Mouse (Mus musculus): Measurements from ENCODE around the gene Phf1.

Phf1 gene

DNA sequence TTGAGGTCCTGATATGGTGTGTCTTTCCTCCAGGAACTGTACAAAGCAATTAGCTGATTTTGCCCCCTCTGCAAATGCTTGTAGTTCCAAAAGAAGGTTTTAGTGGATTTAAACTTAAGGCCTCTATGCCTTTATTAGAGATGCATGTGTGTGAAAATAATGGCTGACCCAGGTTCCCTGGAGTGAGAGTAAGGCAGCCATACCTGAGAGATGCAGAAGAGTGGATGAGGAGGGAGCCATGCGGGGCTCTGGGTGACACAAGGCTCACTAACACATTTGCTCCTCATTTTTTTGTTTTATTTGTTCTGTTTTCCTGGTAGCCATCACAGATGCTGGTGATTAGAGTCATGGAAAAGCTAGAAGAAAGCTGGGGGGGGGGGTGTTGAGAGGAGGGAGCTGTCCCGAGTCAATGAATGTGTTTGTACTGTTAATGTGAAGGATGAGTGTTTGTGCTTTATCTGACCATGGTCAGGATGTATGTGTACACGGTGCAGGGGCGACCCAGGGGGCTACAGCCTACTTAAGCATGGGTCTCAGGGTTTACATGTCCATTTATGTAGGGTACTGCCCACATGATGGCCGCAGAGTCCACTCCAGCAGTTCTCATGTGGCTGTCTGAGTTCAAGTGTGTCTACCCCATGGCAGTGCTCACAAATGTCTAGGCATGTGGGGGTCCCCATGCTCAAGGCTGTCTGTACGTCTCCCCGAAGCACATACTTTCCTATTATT is 17.9 kb downstream of the Phf1 start:
- DNase-seq (ENCODE audit: low read depth, low spot score), result no peak

DNA sequence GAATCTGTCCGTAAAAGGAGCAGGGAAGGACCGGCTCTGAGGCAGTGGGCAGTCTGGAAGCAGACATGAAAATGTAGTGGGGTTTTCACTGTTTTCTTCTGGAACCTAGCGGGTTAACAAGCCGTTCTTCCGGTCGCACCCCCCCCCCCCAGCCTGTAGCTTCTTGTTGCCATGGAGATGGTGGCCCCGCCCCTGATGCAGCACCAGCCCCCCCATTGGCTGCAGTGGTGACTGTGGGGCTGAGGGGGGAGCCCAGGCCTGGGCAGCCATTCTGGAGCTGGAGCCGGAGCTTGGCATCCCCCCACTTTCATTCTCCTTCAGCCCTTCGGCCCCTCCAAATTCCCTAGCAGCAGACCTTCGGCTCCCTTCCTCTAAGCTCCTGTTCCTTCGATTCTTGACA is 18.6 kb downstream of the Phf1 start:
- DNase-seq (ENCODE audit: low read depth, low spot score), result no peak

DNA sequence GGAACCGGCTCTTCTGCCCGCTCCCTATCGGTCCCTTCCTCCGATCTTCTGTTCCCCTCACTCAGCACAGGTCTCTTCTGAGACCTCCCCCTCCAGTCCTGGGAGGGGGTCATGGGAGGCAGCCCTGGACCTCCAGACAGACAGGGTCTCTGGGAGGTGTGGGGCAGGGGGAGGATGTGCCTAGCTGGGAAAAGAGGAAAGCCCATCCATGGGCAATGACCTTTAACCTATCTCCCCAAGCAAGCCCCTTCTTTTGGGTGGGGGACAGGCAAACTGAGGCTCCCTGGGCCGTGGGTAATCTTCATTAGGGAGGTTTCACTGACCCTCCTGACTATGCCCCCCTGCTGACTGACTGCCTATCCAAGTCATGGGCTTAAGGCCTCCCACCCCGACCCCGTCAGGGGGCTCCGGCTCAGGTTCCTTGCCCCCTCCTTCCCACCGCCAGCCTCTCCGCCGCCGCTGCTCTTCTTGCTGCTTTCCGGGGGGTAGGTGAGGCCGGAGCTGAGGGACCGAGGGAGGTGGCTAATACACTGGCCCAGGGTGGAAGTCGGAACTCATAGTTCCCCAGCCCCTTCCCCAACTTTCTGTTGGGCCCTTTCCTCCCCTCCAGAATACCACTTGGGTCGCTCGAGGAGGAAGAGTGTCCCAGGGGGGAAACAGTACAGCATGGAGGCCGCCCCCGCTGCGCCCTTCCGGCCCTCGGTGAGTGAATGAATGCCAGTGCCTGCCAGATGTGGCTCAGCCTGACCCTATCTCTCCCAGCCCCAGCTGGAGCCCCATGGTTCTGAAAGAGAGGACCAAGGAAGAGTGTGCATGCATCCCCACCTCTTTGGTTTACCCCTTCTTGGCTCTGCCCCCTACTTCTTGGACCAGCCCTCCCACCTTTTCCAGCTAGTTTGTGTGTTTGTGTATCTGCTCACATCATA is 19.4 kb downstream of the Phf1 start:
- no peak for DNase-seq (ENCODE audit: low read depth, low spot score)

DNA sequence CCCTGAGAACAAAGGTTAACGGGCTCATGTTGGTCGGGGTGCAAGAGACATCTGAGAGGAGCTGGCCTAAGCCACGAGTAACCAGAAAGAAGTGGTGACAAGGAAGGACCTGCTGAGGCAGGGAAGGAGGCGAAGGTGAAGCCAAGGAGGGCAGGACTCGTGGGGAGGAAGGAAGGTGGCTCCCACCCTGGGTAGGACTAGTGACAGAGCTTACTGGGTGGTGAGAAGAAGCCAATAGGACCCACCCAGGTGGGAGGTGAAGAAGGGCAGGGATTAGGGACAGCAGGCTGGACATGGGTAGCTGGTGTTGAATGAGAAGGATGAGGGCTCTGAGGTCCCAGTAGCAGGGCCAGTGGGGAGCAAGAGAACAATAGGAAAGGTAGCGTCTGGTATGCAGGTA is 20.3 kb downstream of the Phf1 start:
- no peak for DNase-seq (ENCODE audit: low read depth, low spot score)

DNA sequence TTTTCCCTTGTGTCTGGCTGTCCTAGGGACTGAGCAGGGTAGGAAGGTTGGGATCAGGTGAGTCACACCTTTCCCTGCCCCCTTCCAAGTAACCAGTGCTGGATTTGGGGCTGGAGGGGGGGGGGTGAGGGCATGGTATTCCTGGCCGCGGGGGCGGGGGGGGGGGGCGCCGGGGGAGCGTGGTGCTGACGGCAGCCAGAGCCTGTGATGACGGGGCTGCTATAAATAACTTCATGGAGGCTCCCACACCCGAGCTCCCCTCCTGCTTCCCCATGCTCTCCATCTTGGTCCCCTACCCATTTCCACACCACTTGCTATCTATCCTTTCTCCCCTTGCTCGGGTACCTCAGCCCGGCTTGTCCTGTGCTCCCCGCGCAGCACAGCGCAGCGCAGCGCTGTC is 20.9 kb downstream of the Phf1 start:
- no peak for DNase-seq (ENCODE audit: low read depth, low spot score)

DNA sequence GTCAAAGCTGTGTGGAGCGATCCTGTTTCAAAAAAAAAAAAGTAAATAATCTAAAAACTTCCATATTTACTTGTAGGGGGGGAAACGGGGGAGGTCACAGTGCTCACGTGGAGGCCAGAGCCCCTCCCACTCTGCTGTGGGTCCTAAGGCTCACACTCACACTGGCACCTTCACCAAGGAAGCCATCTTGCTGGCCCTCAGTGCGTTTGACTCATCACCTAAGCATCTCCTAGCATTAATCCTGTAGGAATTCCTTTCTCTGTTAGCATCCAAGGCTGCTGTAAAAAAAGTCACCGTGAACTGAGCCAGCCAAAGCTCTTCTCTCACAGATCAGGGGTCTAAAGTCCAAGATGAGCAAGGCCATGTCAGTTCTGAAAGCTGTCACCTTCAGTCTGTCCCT is 23.5 kb downstream of the Phf1 start:
- DNase-seq (ENCODE audit: low read depth, low spot score), result peak; percentile 85

DNA sequence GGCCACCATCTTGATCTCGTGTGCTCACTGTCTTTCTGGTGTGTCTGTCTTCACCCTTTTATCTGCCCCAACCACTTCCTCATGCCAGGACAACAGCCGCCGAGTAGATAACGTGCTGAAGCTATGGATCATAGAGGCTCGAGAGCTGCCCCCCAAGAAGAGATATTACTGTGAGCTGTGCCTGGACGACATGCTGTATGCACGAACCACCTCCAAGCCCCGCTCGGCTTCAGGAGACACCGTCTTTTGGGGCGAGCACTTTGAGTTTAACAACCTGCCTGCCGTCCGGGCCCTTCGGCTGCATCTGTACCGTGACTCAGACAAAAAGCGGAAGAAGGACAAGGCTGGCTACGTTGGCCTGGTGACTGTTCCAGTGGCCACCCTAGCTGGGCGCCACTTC is 24.0 kb downstream of the Phf1 start:
- no peak for DNase-seq (ENCODE audit: low read depth, low spot score)

DNA sequence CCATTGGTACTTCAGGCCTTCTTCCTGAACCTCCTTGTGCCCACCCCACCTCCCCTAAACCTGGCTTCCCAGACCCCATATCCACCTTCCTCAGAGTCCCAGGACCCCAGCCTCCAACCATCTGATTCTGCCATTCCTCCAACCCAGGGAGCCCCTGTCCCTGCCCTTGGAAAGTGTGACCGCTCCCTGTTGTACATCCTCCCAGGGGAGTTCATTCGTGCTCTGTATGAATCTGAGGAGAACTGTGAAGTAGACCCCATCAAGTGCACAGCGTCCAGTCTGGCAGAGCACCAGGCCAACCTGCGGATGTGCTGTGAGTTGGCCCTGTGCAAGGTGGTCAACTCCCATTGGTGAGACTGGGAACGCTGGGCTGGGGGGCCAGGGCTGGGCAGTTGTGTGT is 25.0 kb downstream of the Phf1 start:
- DNase-seq (ENCODE audit: low read depth, low spot score), result no peak

DNA sequence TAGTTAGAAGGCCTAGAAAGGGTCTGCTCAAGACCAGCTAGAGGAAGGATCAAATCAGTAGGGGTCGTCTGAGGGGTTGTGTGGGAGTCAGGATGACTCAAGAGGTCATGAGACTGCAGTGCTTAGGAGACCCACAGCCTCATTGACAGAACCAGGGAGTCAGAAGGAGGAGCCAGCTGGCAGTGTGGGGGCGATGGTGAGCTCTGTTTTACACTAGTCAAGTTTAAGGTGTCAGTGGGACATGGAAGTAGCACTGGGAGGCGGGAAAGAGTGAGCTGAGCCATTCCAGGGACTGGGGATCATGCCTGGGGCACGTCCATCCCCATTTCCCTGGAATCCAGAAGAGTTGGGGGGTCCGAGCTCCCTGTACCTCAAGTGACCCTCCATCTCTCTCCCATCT is 26.0 kb downstream of the Phf1 start:
- no peak for DNase-seq (ENCODE audit: low read depth, low spot score)

DNA sequence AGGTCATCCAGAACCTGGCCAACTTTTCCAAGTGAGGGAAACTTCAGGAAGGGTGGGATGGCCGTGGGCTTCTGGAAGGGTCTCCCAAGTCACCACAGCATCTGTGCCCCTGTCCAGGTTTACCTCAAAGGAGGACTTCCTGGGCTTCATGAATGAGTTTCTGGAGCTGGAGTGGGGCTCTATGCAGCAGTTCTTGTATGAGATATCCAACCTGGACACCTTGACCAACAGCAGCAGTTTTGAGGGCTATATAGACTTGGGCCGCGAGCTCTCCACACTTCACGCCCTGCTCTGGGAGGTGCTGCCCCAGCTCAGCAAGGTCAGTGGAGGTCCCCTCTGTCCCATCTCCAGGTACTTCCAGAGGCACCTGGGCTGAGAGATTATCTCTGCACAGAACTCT is 27.0 kb downstream of the Phf1 start:
- DNase-seq (ENCODE audit: low read depth, low spot score), result no peak

DNA sequence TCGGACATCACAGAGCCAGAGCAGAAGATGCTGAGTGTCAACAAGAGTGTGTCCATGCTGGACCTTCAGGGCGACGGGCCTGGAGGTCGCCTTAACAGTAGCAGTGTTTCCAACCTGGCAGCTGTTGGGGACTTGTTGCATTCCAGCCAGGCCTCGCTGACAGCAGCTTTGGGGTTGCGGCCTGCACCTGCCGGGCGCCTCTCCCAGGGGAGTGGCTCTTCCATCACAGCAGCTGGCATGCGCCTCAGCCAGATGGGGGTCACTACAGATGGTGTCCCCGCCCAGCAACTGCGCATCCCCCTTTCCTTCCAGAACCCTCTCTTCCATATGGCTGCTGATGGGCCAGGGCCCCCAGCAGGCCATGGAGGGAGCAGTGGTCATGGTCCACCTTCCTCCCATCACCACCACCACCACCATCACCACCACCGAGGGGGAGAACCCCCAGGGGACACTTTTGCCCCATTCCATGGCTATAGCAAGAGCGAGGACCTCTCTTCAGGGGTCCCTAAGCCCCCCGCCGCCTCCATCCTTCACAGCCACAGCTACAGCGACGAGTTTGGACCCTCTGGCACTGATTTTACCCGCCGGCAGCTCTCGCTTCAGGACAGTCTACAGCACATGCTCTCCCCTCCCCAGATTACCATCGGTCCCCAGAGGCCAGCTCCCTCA is 28.9 kb downstream of the Phf1 start:
- DNase-seq (ENCODE audit: low read depth, low spot score), result no peak

DNA sequence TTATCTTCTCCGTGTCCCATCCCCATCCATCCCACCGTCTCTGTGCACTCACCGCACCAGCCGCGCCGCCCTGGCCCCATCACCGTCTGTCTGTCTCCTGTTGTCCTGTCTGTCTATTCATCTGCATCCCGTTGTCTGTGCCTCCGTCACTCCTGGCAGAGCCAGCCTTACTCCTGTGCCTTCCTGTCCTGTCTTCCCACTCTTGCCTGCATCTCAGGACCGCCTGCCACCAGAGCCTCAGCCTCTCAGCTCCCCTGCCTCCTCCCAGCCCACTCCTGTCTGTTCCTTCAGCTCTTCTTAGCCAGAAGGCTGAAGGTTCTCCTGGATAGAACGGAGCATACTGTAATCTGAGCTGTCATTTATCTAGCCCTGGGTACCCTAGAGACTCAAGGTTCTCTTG is 34.1 kb downstream of the Phf1 start:
- DNase-seq (ENCODE audit: low read depth, low spot score), result no peak

DNA sequence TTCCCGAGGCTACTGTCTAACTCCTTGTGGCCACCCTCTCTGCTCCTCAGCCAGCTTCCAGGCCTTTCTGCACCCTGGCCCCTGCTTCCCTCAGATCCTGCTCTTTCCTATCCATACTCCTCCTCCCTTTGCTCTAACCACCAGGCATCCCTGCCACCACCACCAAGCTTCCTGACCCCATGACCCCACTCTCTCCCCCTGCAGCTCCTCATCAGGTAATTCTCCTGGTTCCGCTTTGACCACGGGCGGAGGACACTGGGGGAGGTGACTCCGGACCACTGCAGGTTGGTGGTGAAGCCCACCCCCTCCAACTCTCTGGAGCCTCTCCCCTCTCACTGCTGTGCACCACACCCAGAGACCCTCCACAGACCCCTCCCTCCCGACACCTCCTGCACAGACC is 34.6 kb downstream of the Phf1 start:
- no peak for DNase-seq (ENCODE audit: low read depth, low spot score)

DNA sequence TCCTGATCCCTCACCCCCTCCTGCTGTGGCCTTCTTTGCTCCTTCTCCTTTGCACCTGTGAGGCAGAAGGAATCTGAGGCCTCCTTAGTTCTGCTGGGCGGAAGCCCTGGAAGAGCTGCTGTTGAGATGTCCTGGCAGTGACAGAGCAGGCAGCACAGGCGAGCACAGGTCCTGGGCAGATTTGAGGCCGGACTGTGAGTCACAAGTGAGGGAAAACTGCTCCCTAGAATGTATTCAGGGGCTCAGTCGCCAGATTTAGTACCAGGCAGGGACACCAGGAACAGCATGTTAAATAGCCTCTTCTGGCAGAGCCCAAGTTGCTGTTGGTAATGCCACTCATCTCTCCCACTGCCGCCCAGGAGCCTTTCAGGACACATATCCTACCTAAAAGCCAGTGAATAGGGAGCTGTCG is 35.4 kb downstream of the Phf1 start:
- DNase-seq (ENCODE audit: low read depth, low spot score), result no peak

DNA sequence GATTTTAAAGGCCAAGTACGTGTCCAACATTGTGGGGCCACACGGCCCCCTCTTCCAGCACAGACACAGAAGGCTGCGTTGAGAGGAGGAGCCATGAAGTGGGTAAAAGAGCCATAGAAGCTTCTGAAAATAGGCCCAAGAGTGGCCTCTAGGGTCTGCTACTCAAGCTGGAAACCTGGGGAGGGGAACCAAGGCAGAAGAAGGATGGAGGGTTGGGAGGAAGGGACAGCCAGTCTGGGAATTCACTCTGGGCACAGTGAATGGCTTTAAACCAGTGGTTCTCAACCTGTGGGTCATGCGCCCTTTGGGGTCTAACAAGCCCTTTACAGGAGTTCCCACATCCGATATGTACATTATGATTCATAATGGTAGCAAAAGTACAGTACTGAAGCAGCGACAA is 36.4 kb downstream of the Phf1 start:
- DNase-seq (ENCODE audit: low read depth, low spot score), result no peak

DNA sequence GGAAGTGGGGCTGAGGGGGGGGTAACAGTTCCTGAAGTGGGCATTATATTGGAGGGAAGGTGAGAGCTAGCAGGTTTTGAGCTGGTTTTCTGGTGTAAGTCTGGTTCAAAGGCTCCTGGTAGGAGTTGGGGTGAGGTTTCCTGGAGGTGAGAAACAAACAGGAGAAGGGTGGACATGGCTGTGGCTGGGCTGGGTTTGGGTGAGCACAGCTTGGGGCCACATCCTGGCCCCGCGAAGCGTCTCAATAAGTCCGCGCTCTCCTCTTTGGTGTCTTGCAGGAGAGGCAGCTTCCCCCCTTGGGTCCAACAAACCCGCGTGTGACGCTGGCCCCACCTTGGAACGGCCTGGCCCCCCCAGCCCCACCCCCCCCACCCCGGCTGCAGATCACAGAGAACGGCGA is 37.4 kb downstream of the Phf1 start:
- no peak for DNase-seq (ENCODE audit: low read depth, low spot score)

DNA sequence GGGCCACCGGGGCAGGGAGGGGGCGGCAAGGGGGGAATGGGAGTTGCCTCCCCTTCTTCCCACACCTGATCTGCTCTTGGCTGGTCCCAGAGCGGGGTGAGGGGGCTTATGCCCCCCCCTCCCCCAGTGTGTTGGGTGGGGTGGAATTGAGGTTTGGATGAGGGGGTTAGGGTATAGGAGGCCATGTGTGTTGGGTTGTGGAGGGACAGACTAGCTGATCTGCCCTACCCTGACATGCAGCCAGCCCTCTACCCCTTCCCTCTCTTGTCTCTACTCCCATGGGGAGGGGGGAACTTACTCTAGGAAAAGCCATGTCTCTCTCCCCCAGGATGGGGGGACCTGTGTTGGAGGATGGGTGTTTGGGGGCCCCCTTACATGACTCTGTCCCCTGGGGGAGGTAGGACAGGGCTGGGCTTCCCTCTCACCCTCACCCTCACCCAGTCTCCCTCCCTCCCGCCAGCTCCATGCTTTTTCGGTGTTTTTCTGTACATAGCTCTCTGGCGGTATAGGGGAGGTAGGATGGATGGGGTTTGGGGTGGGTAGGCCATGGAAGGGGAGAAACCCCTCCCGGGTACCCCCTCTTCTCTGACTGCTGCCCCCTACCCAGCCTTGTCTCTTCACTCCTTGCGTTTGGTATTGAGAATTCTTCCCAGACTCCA is 38.5 kb downstream of the Phf1 start:
- DNase-seq (ENCODE audit: low read depth, low spot score), result no peak

DNA sequence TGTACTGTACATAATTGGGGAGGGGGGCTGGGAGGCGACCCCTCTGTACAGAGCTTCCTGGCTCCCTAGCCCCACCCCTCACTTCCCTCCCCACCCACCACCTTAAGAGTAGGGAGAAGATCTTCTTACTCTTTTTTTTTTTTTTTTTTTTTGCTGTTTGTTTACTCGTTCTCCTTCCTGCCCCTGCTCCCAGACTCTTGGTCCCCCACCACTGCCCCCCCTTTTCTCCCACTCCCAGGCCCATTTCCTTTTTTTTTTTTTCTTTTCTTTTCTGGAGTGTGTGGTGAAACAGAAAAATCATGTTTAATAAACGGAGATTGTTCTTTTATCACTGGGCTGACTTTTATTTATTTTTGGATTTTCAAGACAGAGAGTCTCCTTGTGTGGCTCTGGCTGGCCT is 39.3 kb downstream of the Phf1 start:
- DNase-seq (ENCODE audit: low read depth, low spot score), result no peak

DNA sequence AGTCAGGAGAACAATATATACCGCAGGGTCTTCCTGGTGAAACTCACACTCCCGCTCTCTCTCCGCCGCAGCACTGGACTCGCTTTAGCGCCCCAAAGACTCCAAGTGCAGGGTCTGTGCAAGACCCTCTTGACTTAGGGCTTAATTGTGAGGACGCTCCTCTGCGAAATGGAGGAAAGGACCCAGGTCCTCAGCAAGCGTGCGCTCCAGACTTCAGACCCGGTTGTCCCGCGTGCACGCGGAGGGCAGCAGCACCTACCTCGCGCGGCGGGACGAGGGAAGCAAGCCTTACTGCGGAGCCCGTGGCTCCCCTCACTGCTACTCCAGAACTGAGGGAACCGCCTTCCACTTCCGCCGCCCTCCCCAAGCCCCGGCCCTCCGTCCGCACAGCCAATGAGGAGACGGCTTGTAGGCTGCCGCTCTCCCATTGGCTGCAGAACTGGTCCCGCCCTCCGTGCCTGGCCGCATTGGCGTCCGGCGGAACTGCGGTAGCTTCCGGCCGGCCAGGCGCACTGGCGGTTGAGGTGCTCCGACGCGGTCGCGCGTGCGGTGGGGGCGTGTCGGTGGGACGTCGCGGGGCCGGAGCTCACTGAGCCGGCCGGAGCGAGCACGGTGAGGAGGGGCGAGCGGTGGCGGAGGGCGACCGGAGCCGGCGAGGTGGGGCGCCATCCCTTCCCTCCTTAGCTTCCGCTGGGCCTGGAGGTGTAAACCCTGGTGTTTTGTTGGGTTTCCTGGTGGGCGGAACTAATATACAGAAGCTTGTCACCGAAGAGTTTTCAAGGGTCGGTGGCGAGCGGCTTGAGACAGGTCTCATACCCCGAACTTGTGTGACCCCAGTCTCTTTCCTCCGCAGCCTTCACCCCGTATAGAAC is 40.1 kb downstream of the Phf1 start, which contains the start of gene Zbtb9:
Zbtb9 (plus strand) TSS at position 465 of the 872 bp plus-strand sequence.
- DNase-seq (ENCODE audit: low read depth, low spot score), result peak; percentile 96

DNA sequence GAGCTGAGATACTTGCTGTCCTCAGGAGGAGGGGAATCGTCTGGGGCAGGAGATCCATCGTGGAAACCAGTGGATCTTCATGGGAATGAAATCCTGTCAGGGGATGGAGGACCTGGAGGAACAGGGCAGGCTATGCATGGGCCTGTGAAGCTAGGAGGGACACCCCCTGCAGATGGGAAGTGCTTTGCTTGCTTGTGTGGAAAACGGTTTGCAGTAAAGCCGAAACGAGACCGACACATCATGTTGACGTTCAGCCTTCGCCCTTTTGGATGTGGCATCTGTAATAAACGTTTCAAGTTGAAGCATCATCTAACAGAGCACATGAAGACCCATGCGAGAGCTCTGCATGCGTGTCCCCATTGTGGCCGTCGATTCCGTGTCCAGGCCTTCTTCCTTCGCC is 41.7 kb downstream of the Phf1 start:
- no peak for DNase-seq (ENCODE audit: low read depth, low spot score)

DNA sequence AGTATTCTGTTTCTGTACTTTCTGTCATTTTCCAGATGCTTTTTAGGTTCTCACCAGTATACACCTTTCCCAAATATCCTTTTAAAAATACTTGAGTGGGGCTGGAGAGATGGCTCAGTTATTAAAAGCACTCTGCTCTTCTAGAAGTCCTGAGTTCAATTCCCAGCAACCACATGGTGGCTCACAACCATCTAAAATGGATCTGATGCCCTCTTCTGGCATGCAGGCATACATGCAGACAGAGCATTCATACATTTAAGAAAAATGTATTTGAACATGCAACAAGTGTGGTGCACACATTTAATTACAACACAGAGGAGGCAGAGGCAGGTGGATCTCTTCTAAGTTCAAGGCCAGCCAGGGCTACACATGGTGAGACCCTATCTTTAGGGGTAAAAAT is 42.6 kb downstream of the Phf1 start:
- DNase-seq (ENCODE audit: low read depth, low spot score), result peak; percentile 50
